Mouse (Mus musculus) CH12F3 (cell line): ENCODE results near the gene Hist1h2af.
"Not testable (repeated sequence)": the region's sequence is repeated elsewhere in the genome, so short reads cannot be mapped to it uniquely, and the experiment has no call there.

Source experiments
- in situ Hi-C: fragments of 300-500 bp; cut with MboI; formaldehyde crosslinking; loops from 2 replicates; pipeline ENCODE4 v1.14.3; 2020; ENCODE audit warnings: low sequenced_read_pairs

Gene Hist1h2af

DNA sequence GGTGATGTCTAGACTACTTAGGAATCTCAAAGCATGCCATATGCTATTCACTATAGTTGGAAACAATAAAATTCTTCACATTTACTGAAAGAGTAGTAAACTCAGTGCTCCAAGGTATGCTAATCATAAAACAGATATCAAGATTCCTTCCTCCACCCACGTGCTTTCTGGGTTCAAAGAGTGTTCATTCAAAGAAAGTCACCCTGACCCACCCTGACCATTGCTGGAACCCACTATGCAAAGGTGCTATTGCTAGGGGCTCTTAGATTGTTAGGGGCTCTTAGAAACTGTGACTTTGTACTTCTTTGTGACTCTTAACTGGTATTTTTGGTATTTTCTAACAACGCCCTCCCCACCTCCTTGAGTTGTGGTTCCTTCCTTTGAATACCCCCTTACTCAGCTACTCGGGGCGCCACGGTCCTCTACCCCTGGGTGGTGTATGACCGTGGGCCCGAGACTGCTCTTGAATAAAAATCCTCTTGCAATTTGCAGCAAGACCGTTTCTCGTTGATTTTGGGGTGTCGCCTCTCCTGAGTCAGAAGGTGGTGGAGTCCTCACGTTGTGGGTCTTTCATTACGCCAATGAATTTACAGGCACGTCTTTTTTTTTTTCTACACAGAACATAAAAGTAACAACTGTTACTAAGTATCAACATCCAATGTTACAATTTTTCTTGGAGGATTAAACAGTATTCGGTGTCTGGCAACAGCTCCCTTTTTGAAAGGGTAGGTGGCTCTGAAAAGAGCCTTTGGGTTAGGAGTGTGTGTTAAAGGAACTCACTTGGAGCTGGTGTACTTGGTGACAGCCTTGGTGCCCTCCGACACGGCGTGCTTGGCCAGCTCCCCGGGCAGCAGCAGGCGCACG is 39.6 kb downstream of the Hist1h2af start:
- in situ Hi-C loops, result loop anchor here (25.0 kb wide), 1 partner anchor 1786 kb away; the partner anchor contains the start of genes Hist1h1b, Hist1h2an, Hist1h2bp and Hist1h3i

GRCm38 (mm10) chr13:23573898-23574524 is 40.3 kb downstream of the Hist1h2af start, which contains the start of the genes Hist1h2bf and Hist1h2ad:
TSS of gene Hist1h2bf (minus strand) at chr13:23574196.
TSS of gene Hist1h2ad (plus strand) at chr13:23574381.
- in situ Hi-C loops, result loop anchor here (25.0 kb wide), 1 partner anchor 1787 kb away; the partner anchor contains the start of genes Hist1h1b, Hist1h2an, Hist1h2bp and Hist1h3i

GRCm38 (mm10) chr13:23574546-23575170 is 41.0 kb downstream of the Hist1h2af start:
- in situ Hi-C loops, result loop anchor here (25.0 kb wide), 1 partner anchor 1787 kb away; the partner anchor contains the start of genes Hist1h1b, Hist1h2an, Hist1h2bp and Hist1h3i

DNA sequence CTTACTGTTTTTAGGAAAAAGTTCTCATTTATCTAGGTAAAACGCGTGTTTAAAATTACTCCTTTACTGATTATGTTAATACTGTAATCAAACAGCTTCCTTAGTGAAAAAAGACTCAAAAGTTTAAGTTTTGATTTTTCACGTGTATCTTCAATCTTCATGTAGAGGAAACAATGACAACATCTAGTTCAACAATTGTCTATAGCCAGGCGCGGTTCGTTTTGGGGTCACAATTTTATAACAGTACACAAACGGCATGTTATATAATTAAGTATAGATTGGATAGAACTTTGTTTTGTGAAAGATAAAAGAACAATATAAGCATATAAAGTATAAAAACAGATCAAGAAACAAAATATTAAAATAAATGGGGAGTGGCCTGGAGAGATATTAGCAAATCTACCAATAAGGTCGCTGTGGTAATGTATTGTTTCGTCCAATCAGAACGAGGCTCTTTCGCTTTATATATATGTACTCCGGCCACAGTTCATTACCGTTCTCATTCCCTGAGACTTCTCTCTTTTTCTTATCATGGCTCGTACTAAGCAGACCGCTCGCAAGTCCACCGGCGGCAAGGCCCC is 41.7 kb downstream of the Hist1h2af start, which contains the start of gene Hist1h3d:
Gene Hist1h3d (plus strand): TSS at position 493 of the 581 bp plus-strand sequence.
- in situ Hi-C loops, result no loop called here

DNA sequence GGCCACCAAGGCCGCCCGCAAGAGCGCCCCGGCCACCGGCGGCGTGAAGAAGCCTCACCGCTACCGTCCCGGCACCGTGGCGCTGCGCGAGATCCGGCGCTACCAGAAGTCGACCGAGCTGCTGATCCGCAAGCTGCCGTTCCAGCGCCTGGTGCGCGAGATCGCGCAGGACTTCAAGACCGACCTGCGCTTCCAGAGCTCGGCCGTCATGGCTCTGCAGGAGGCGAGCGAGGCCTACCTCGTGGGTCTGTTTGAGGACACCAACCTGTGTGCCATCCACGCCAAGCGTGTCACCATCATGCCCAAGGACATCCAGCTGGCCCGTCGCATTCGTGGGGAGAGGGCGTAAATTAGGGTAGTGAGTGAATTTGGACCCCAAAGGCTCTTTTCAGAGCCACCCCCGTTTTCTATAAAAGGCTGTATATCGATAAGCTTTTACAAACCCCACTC is 42.2 kb downstream of the Hist1h2af start:
- in situ Hi-C loops, result not testable (repeated sequence)

GRCm38 (mm10) chr13:23576351-23576881 is 42.7 kb downstream of the Hist1h2af start:
- in situ Hi-C loops, result no loop called here

GRCm38 (mm10) chr13:23576906-23577639 is 43.4 kb downstream of the Hist1h2af start:
- in situ Hi-C loops, result no loop called here

DNA sequence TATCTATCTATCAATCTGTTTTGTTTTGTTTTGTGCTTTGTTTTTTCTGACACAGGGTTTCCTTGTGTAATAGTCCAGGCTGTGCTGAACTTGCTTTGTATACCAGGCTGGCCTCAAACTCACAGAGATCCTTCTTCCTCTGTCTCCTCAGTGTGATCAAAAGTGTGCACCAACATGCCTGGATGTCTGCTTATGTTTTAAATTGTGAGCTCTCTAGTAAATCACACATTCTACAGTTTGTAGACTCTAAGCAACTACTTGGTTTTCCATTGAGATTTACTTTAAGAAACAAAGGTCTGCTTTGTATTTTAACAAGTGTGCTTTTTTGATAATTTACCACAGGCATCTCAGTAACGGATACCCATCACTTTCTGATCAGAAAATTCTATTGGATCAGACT is 44.1 kb downstream of the Hist1h2af start:
- in situ Hi-C loops, result no loop called here

- in situ Hi-C loops, result no loop called here
These were observed 47.9 kb downstream of the Hist1h2af start, which contains the start of gene Hist1h4d for GRCm38 (mm10) chr13:23581408-23582218. TSS of gene Hist1h4d (plus strand) at chr13:23581598.

GRCm38 (mm10) chr13:23582219-23583056 is 48.7 kb downstream of the Hist1h2af start:
- in situ Hi-C loops, result no loop called here

DNA sequence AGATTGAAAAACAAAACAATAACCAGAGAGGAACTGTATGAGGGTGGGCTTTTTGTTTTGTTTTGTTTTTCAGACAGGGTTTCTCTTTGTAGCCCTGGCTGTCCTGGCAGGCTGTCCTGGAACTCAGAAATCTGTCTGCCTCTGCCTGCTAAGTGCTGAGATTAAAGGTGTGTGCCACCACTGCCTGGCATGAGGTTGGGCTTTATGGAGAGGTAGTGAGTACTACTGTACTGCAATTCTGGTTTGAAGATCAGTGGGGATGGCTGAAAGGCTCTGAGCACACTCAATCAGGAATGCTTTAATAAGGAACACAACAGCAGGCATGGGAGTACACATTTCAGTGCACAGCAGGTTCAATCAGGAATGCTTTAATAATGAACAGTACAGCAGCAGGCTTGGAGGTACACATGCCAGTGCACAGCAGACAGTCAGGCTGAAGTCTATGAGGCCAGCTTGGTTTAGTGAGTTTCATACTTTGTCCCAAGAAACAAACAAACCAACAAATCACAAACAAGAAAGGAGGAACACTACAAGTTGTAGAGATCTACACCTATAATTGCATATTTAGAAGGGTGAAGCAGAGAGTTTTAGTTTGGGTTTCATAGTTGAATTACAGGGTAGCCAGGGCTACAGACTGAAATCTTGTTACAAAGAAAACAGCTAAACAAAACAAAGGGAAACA is 49.8 kb downstream of the Hist1h2af start:
- in situ Hi-C loops, result no loop called here
